Mouse (Mus musculus): ENCODE measurements around the gene Ubxn2a. TPM values are rescaled to one million over a fixed set of nuclear protein-coding genes. Genes with fewer than 3 reads are reported as not detected.

Gene Ubxn2a
- polyA plus RNA-seq, 1 experiment from 2014 or later, result 27.0 TPM

GRCm38 (mm10) chr12:4856160-4856559, 51.3 kb downstream of the Ubxn2a start:
- no peak overlapping the region for H3K27ac ChIP-seq (ENCODE audit: low read depth, low read length)
- ATAC-seq (ENCODE audit: low FRiP score, low TSS enrichment), result no peak
- peaks cover 11% of the 10 kb centered on the region; the same call in 1 of the 2 replicates for H3K36me3 ChIP-seq (ENCODE audit: control insufficient read depth, insufficient read depth, low read length)
- H3K9me3 ChIP-seq (ENCODE audit: control insufficient read depth, low read length), result no peaks in the 10 kb centered on the region
- WGBS, result 97% methylated on average over 5 of the region's 5 CpGs
- H3K4me1 ChIP-seq (ENCODE audit: control insufficient read depth, insufficient read depth, low read length), result no peaks in the 10 kb centered on the region
- H3K9ac ChIP-seq (ENCODE audit: low read depth, low read length), result no peak overlapping the region
- H3K27me3 ChIP-seq (ENCODE audit: control insufficient read depth, insufficient read depth, low read length), result no peaks in the 10 kb centered on the region
- no peak overlapping the region for H3K4me2 ChIP-seq (replicated peaks; ENCODE audit: low read depth, low read length)
- H3K4me3 ChIP-seq (ENCODE audit: low read length), result no peak overlapping the region

GRCm38 (mm10) chr12:4843741-4844140, 63.8 kb downstream of the Ubxn2a start:
- Histone ChIP-seq H3K4me2 (replicated peaks; ENCODE audit: low read depth, low read length) (peak overlapping the region; percentile 60), H3K4me1 (ENCODE audit: control insufficient read depth, insufficient read depth, low read length) (peaks cover 15% of the 10 kb centered on the region), H3K4me3 (ENCODE audit: low read length) (peak overlapping the region; percentile 70), H3K9ac (ENCODE audit: low read depth, low read length) (peak overlapping the region; percentile 66), H3K27me3 (ENCODE audit: control insufficient read depth, insufficient read depth, low read length) (peaks cover 2% of the 10 kb centered on the region; the same call in 1 of the 2 replicates), H3K9me3 (ENCODE audit: control insufficient read depth, low read length) (no peaks in the 10 kb centered on the region), H3K27ac (ENCODE audit: low read depth, low read length) (no peak overlapping the region; the same call in 1 of the 2 replicates), H3K36me3 (ENCODE audit: control insufficient read depth, insufficient read depth, low read length) (no peaks in the 10 kb centered on the region)
- ATAC-seq (ENCODE audit: low FRiP score, low TSS enrichment), result peak; percentile 30; the same call in 1 of the 2 replicates
- 0% methylated on average over 12 of the region's 12 CpGs for WGBS

GRCm38 (mm10) chr12:4842890-4843597, 64.5 kb downstream of the Ubxn2a start, which contains the start of gene Wdcp:
Wdcp (plus strand) TSS chr12:4843303.
- Histone ChIP-seq H3K4me3 (ENCODE audit: low read length) (peak within 1 kb of the TSS; percentile 70), H3K4me2 (replicated peaks; ENCODE audit: low read depth, low read length) (peak within 1 kb of the TSS; percentile 89), H3K4me1 (ENCODE audit: control insufficient read depth, insufficient read depth, low read length) (peaks cover 15% of the 10 kb centered on the region), H3K36me3 (ENCODE audit: control insufficient read depth, insufficient read depth, low read length) (no peaks in the 10 kb centered on the region), H3K27me3 (ENCODE audit: control insufficient read depth, insufficient read depth, low read length) (peaks cover 2% of the 10 kb centered on the region; the same call in 1 of the 2 replicates), H3K27ac (ENCODE audit: low read depth, low read length) (peak within 1 kb of the TSS; percentile 67; the same call in 1 of the 2 replicates), H3K9me3 (ENCODE audit: control insufficient read depth, low read length) (no peaks in the 10 kb centered on the region), H3K9ac (ENCODE audit: low read depth, low read length) (peak within 1 kb of the TSS; percentile 66)
- peak; percentile 90 for ATAC-seq (ENCODE audit: low FRiP score, low TSS enrichment)
- WGBS, result under 1% methylated on average over 30 of the region's 30 CpGs

- Histone ChIP-seq H3K9ac (ENCODE audit: low read depth, low read length) (no peak overlapping the region), H3K9me3 (ENCODE audit: control insufficient read depth, low read length) (no peaks in the 10 kb centered on the region), H3K36me3 (ENCODE audit: control insufficient read depth, insufficient read depth, low read length) (no peaks in the 10 kb centered on the region)
Measured at GRCm38 (mm10) chr12:4842456-4842855, 65.0 kb downstream of the Ubxn2a start.

GRCm38 (mm10) chr12:4841392-4841887, 66.1 kb downstream of the Ubxn2a start, which contains the start of gene Fkbp1b:
Fkbp1b (minus strand) TSS chr12:4841591.
- ATAC-seq (ENCODE audit: low FRiP score, low TSS enrichment), result peak; percentile 86
- peaks cover 2% of the 10 kb centered on the region; the same call in 1 of the 2 replicates for H3K27me3 ChIP-seq (ENCODE audit: control insufficient read depth, insufficient read depth, low read length)
- H3K36me3 ChIP-seq (ENCODE audit: control insufficient read depth, insufficient read depth, low read length), result no peaks in the 10 kb centered on the region
- no peaks in the 10 kb centered on the region for H3K9me3 ChIP-seq (ENCODE audit: control insufficient read depth, low read length)
- H3K27ac ChIP-seq (ENCODE audit: low read depth, low read length), result no peak within 1 kb of the TSS
- peaks cover 15% of the 10 kb centered on the region for H3K4me1 ChIP-seq (ENCODE audit: control insufficient read depth, insufficient read depth, low read length)
- H3K4me3 ChIP-seq (ENCODE audit: low read length), result peak within 1 kb of the TSS; percentile 70
- peak within 1 kb of the TSS; percentile 75 for H3K9ac ChIP-seq (ENCODE audit: low read depth, low read length)
- WGBS, result under 1% methylated on average over 36 of the region's 37 CpGs
- peak within 1 kb of the TSS; percentile 89 for H3K4me2 ChIP-seq (replicated peaks; ENCODE audit: low read depth, low read length)

More at GRCm38 (mm10) chr12:4842456-4842855, 65.0 kb downstream of the Ubxn2a start:
- Histone ChIP-seq H3K27ac (ENCODE audit: low read depth, low read length) (no peak overlapping the region), H3K4me2 (replicated peaks; ENCODE audit: low read depth, low read length) (no peak overlapping the region), H3K4me3 (ENCODE audit: low read length) (no peak overlapping the region), H3K27me3 (ENCODE audit: control insufficient read depth, insufficient read depth, low read length) (peaks cover 2% of the 10 kb centered on the region; the same call in 1 of the 2 replicates), H3K4me1 (ENCODE audit: control insufficient read depth, insufficient read depth, low read length) (peaks cover 15% of the 10 kb centered on the region)
- ATAC-seq (ENCODE audit: low FRiP score, low TSS enrichment), result no peak
- WGBS, result 88% methylated on average over 8 of the region's 8 CpGs

- H3K9ac ChIP-seq (ENCODE audit: low read depth, low read length), result peak overlapping the region; percentile 75
- WGBS, result 1% methylated on average over 11 of the region's 11 CpGs
- peaks cover 2% of the 10 kb centered on the region; the same call in 1 of the 2 replicates for H3K27me3 ChIP-seq (ENCODE audit: control insufficient read depth, insufficient read depth, low read length)
- H3K4me1 ChIP-seq (ENCODE audit: control insufficient read depth, insufficient read depth, low read length), result peaks cover 15% of the 10 kb centered on the region
- peak overlapping the region; percentile 89 for H3K4me2 ChIP-seq (replicated peaks; ENCODE audit: low read depth, low read length)
- no peak overlapping the region for H3K27ac ChIP-seq (ENCODE audit: low read depth, low read length)
- H3K9me3 ChIP-seq (ENCODE audit: control insufficient read depth, low read length), result no peaks in the 10 kb centered on the region
- H3K4me3 ChIP-seq (ENCODE audit: low read length), result peak overlapping the region; percentile 70
- no peaks in the 10 kb centered on the region for H3K36me3 ChIP-seq (ENCODE audit: control insufficient read depth, insufficient read depth, low read length)
- ATAC-seq (ENCODE audit: low FRiP score, low TSS enrichment), result no peak
Measured at GRCm38 (mm10) chr12:4840741-4841140, 66.8 kb downstream of the Ubxn2a start.

GRCm38 (mm10) chr12:4840010-4840409, 67.5 kb downstream of the Ubxn2a start:
- no peaks in the 10 kb centered on the region for H3K36me3 ChIP-seq (ENCODE audit: control insufficient read depth, insufficient read depth, low read length)
- no peak overlapping the region for H3K9ac ChIP-seq (ENCODE audit: low read depth, low read length)
- H3K27me3 ChIP-seq (ENCODE audit: control insufficient read depth, insufficient read depth, low read length), result peaks cover 2% of the 10 kb centered on the region; the same call in 1 of the 2 replicates
- 59% methylated on average over 6 of the region's 6 CpGs for WGBS
- no peak overlapping the region for H3K27ac ChIP-seq (ENCODE audit: low read depth, low read length)
- ATAC-seq (ENCODE audit: low FRiP score, low TSS enrichment), result no peak
- H3K9me3 ChIP-seq (ENCODE audit: control insufficient read depth, low read length), result no peaks in the 10 kb centered on the region
- peaks cover 15% of the 10 kb centered on the region for H3K4me1 ChIP-seq (ENCODE audit: control insufficient read depth, insufficient read depth, low read length)
- no peak overlapping the region; the same call in 1 of the 2 replicates for H3K4me2 ChIP-seq (replicated peaks; ENCODE audit: low read depth, low read length)
- H3K4me3 ChIP-seq (ENCODE audit: low read length), result no peak overlapping the region

GRCm38 (mm10) chr12:4836959-4837358, 70.5 kb downstream of the Ubxn2a start:
- no peak overlapping the region for H3K4me2 ChIP-seq (replicated peaks; ENCODE audit: low read depth, low read length)
- no peak overlapping the region for H3K4me3 ChIP-seq (ENCODE audit: low read length)
- ATAC-seq (ENCODE audit: low FRiP score, low TSS enrichment), result no peak
- no peak overlapping the region for H3K27ac ChIP-seq (ENCODE audit: low read depth, low read length)
- peaks cover 7% of the 10 kb centered on the region; the same call in 1 of the 2 replicates for H3K4me1 ChIP-seq (ENCODE audit: control insufficient read depth, insufficient read depth, low read length)
- peaks cover 2% of the 10 kb centered on the region; the same call in 1 of the 2 replicates for H3K27me3 ChIP-seq (ENCODE audit: control insufficient read depth, insufficient read depth, low read length)
- H3K9ac ChIP-seq (ENCODE audit: low read depth, low read length), result no peak overlapping the region
- 13% methylated on average over 4 of the region's 4 CpGs for WGBS
- H3K9me3 ChIP-seq (ENCODE audit: control insufficient read depth, low read length), result no peaks in the 10 kb centered on the region
- peaks cover 1% of the 10 kb centered on the region; the same call in 1 of the 2 replicates for H3K36me3 ChIP-seq (ENCODE audit: control insufficient read depth, insufficient read depth, low read length)
